Mouse (Mus musculus): ENCODE results near the gene Olfr573-ps1. TPM values are rescaled to one million over a fixed set of nuclear protein-coding genes. Genes with fewer than 3 reads are reported as not detected.

Olfr573-ps1 gene
- polyA plus RNA-seq, 1 experiment from 2014 or later, result not detected

Other genes with a start within 250 kb of the Olfr573-ps1 start
- not detected in 2 replicates for gene Olfr557, start 246.7 kb downstream of the Olfr573-ps1 start, polyA plus RNA-seq (2014; fragmentation: Nextera tagmentation; extraction: Ambion mirVana)
- 0.24 TPM in 1 of 2 replicates, not detected in the other for gene Olfr558, start 240.4 kb downstream of the Olfr573-ps1 start, polyA plus RNA-seq (2014; fragmentation: Nextera tagmentation; extraction: Ambion mirVana)
- gene Olfr33, start 223.5 kb downstream of the Olfr573-ps1 start, polyA plus RNA-seq (2014; fragmentation: Nextera tagmentation; extraction: Ambion mirVana), result not detected in 2 replicates
- gene Olfr559, start 215.1 kb downstream of the Olfr573-ps1 start, polyA plus RNA-seq (2014; fragmentation: Nextera tagmentation; extraction: Ambion mirVana), result not detected in 2 replicates
- not detected in 2 replicates for gene Olfr560, start 183.2 kb downstream of the Olfr573-ps1 start, polyA plus RNA-seq (2014; fragmentation: Nextera tagmentation; extraction: Ambion mirVana)
- 0.08 TPM in 1 of 2 replicates, not detected in the other for gene Olfr78, start 183.1 kb downstream of the Olfr573-ps1 start, polyA plus RNA-seq (2014; fragmentation: Nextera tagmentation; extraction: Ambion mirVana)
- gene Olfr561, start 171.4 kb downstream of the Olfr573-ps1 start, polyA plus RNA-seq (2014; fragmentation: Nextera tagmentation; extraction: Ambion mirVana), result not detected in 2 replicates
- gene Olfr564, start 139.1 kb downstream of the Olfr573-ps1 start, polyA plus RNA-seq (2014; fragmentation: Nextera tagmentation; extraction: Ambion mirVana), result not detected in 2 replicates
- not detected in 2 replicates for gene Olfr566, start 83.8 kb downstream of the Olfr573-ps1 start, polyA plus RNA-seq (2014; fragmentation: Nextera tagmentation; extraction: Ambion mirVana)
- 0.22 TPM in 1 of 2 replicates, not detected in the other for gene Olfr568, start 65.5 kb downstream of the Olfr573-ps1 start, polyA plus RNA-seq (2014; fragmentation: Nextera tagmentation; extraction: Ambion mirVana)
- gene Olfr569, start 51.7 kb downstream of the Olfr573-ps1 start, polyA plus RNA-seq (2014; fragmentation: Nextera tagmentation; extraction: Ambion mirVana), result not detected in 2 replicates
- gene Olfr570, start 48.0 kb downstream of the Olfr573-ps1 start, polyA plus RNA-seq (2014; fragmentation: Nextera tagmentation; extraction: Ambion mirVana), result not detected in 2 replicates
- 0.28 and 0.31 TPM in 2 replicates for gene Olfr571, start 25.0 kb downstream of the Olfr573-ps1 start, polyA plus RNA-seq (2014; fragmentation: Nextera tagmentation; extraction: Ambion mirVana)
- not detected in 2 replicates for gene Olfr572, start 18.2 kb downstream of the Olfr573-ps1 start, polyA plus RNA-seq (2014; fragmentation: Nextera tagmentation; extraction: Ambion mirVana)
- not detected in 2 replicates for gene Olfr574, start 5.9 kb upstream of the Olfr573-ps1 start, polyA plus RNA-seq (2014; fragmentation: Nextera tagmentation; extraction: Ambion mirVana)
- not detected in 2 replicates for gene Olfr575, start 16.2 kb upstream of the Olfr573-ps1 start, polyA plus RNA-seq (2014; fragmentation: Nextera tagmentation; extraction: Ambion mirVana)
- not detected in 2 replicates for gene Olfr576, start 20.1 kb upstream of the Olfr573-ps1 start, polyA plus RNA-seq (2014; fragmentation: Nextera tagmentation; extraction: Ambion mirVana)
- gene Olfr577, start 33.4 kb upstream of the Olfr573-ps1 start, polyA plus RNA-seq (2014; fragmentation: Nextera tagmentation; extraction: Ambion mirVana), result not detected in 2 replicates
- not detected in 2 replicates for gene Olfr578, start 46.7 kb upstream of the Olfr573-ps1 start, polyA plus RNA-seq (2014; fragmentation: Nextera tagmentation; extraction: Ambion mirVana)
- not detected in 2 replicates for gene Olfr582, start 95.4 kb upstream of the Olfr573-ps1 start, polyA plus RNA-seq (2014; fragmentation: Nextera tagmentation; extraction: Ambion mirVana)
- gene Olfr583, start 108.7 kb upstream of the Olfr573-ps1 start, polyA plus RNA-seq (2014; fragmentation: Nextera tagmentation; extraction: Ambion mirVana), result not detected in 2 replicates
- not detected in 2 replicates for gene Olfr584, start 139.3 kb upstream of the Olfr573-ps1 start, polyA plus RNA-seq (2014; fragmentation: Nextera tagmentation; extraction: Ambion mirVana)
- gene Olfr585, start 155.1 kb upstream of the Olfr573-ps1 start, polyA plus RNA-seq (2014; fragmentation: Nextera tagmentation; extraction: Ambion mirVana), result not detected in 2 replicates
- not detected in 2 replicates for gene Olfr586, start 183.1 kb upstream of the Olfr573-ps1 start, polyA plus RNA-seq (2014; fragmentation: Nextera tagmentation; extraction: Ambion mirVana)
- gene Olfr588-ps1, start 198.3 kb upstream of the Olfr573-ps1 start, polyA plus RNA-seq (2014; fragmentation: Nextera tagmentation; extraction: Ambion mirVana), result not detected in 2 replicates
- not detected in 2 replicates for gene Olfr589, start 213.8 kb upstream of the Olfr573-ps1 start, polyA plus RNA-seq (2014; fragmentation: Nextera tagmentation; extraction: Ambion mirVana)
- gene Olfr591, start 235.8 kb upstream of the Olfr573-ps1 start, polyA plus RNA-seq (2014; fragmentation: Nextera tagmentation; extraction: Ambion mirVana), result not detected in 2 replicates
- gene Olfr592, start 242.2 kb upstream of the Olfr573-ps1 start, polyA plus RNA-seq (2014; fragmentation: Nextera tagmentation; extraction: Ambion mirVana), result not detected in 2 replicates